Mouse (Mus musculus) G1E-ER4 (cell line): ENCODE results near the gene Cckbr. TPM values are rescaled to one million over a fixed set of nuclear protein-coding genes. Genes with fewer than 3 reads are reported as not detected.

ENCODE experiments used
- GATA1 ChIP-seq: IDR thresholded peaks from one replicate; pipeline ENCODE4 v1.8.0; 2012; ENCODE audit warnings: low read length, inconsistent platforms
- polyA plus RNA-seq: library from polyadenylated mRNA; stranded (reverse); fragments of >175 nt; gene quantifications from 2 replicates; pipeline ENCODE4 v1.2.3, GENCODE M21; 2012

Cckbr gene
- polyA plus RNA-seq, 1 experiment: not detected

DNA sequence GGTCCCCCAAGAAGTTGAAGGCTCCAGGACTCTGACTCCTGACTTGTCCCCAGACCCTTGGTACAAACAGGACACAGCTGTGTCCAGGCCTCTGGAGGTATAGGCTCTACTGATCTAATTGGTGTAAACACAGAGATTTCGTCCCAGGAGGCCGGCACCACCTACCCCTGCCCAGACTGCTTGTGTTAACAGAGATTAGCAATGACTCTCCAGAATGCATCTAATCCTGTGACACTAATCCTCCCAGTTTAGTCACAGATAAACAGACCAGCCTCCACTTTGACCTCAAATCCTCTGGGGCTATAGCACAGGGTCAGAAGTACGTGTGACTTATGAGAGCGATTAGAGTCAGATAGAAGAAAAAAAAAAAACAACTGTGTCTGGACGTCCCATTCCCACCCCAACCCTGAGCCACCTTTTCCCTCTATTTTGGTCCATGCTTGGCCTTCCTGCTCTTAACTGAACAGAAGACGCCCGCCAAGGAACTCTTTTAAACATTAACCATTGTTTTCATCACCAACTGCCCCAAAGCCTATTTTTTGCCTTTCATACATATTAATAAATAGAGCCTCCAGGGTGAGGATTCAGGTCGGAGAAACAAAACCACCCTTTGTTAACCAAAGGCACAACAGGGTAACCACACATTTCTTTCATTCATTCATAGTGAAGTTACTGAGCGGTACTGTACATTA is 91.3 kb downstream of the Cckbr start:
- TF ChIP-seq GATA1: no peak

DNA sequence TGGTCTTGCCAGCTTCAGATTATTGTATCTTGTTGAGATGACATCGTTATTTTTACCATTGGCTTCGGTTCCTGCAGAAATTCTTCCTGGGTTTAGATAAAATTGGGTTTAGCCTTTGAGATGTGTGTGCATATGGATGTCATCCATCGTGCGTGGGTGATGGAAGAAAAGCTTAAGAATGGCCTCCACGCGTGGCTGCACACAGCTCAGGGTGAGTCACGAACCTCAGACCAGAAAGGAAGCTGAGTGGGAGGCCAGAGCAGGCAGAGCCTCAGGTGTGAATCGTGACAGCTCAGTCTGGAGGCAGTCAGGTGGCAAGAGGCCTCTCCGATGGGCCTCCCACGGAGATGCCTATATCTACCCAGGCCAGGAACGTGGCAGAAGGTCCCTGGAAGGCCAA is 93.8 kb downstream of the Cckbr start:
- TF ChIP-seq GATA1: no peak

DNA sequence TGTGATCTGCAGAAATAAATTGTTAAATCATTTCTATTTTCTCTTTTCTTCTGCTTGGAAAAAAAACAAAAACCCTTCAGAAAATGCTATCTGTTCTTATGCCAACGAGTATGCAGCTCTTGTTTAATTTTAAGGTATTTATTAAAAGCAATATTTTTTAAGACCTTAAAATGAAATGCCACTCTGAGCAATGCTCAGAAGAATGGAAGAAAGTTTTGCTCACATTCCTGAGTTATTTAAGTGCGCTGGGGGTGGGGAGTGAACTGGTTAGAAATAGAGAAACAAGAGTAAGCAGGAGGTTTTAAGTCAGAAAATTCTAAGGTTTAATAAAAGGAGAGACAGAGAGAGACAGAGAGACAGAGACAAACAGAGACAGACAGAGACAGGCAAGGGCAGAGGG is 94.2 kb downstream of the Cckbr start:
- no peak for TF ChIP-seq GATA1

DNA sequence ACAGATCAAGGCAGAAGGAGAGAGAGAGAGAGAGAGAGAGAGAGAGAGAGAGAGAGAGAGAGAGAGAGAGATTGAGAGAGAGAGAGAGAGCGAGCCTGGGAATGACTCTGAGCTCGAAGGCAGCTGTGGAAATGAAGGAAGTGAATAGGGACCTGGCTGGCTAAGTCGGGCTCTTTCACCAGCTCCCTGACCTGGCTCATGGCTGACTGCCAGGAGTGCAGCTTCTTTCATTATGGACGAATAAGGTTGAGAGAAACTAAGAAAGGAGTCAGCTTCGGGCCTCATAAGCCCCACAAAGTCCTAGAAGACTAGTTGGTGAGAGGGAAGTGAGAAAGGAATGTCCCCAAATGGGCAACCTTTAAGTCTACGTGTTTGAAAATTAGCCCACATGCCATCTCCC is 94.7 kb downstream of the Cckbr start:
- no peak for TF ChIP-seq GATA1

Other genes starting within 250 kb of the Cckbr start
- gene Olfr685, start 239.7 kb upstream of the Cckbr start, polyA plus RNA-seq: not detected in 2 replicates
- not detected in 2 replicates for gene Olfr686, start 218.2 kb upstream of the Cckbr start, polyA plus RNA-seq
- not detected in 2 replicates for gene Olfr688, start 137.6 kb upstream of the Cckbr start, polyA plus RNA-seq
- gene Olfr689, start 114.6 kb upstream of the Cckbr start, polyA plus RNA-seq: not detected in 2 replicates
- not detected in 2 replicates for gene Olfr690, start 91.6 kb upstream of the Cckbr start, polyA plus RNA-seq
- not detected in 2 replicates for gene Olfr691, start 83.5 kb upstream of the Cckbr start, polyA plus RNA-seq
- gene Olfr692, start 57.5 kb upstream of the Cckbr start, polyA plus RNA-seq: not detected in 2 replicates
- not detected in 2 replicates for gene Gm5901, start 50.7 kb upstream of the Cckbr start, polyA plus RNA-seq
- gene Fam160a2, start 25.7 kb upstream of the Cckbr start, polyA plus RNA-seq: 41.2 TPM in 2 replicates
- gene Cnga4, start 21.2 kb upstream of the Cckbr start, polyA plus RNA-seq: not detected in 2 replicates
- not detected in 2 replicates for gene Cavin3, start 56.6 kb downstream of the Cckbr start, polyA plus RNA-seq
- gene Smpd1, start 128.6 kb downstream of the Cckbr start, polyA plus RNA-seq: 21.0 and 24.4 TPM in 2 replicates
- 0.05 TPM in 1 of 2 replicates, not detected in the other for gene Apbb1, start 155.9 kb downstream of the Cckbr start, polyA plus RNA-seq
- gene Hpx, start 174.4 kb downstream of the Cckbr start, polyA plus RNA-seq: not detected in 2 replicates
- 8.4 and 8.6 TPM in 2 replicates for gene Trim3, start 207.8 kb downstream of the Cckbr start, polyA plus RNA-seq
- gene Timm10b, start 214.3 kb downstream of the Cckbr start, polyA plus RNA-seq: 339 and 340 TPM in 2 replicates
- 54.8 and 69.6 TPM in 2 replicates for gene Arfip2, start 214.7 kb downstream of the Cckbr start, polyA plus RNA-seq
- 49.4 and 234 TPM in 2 replicates for gene Gm45799, start 214.8 kb downstream of the Cckbr start, polyA plus RNA-seq
- not detected in 2 replicates for gene Dnhd1, start 225.1 kb downstream of the Cckbr start, polyA plus RNA-seq